Mouse (Mus musculus): ENCODE data around the gene Ppef2. TPM values are rescaled to one million over a fixed set of nuclear protein-coding genes. Genes with fewer than 3 reads are reported as not detected.

The Ppef2 gene
- polyA plus RNA-seq, 1 experiment from 2014 or later, result 0.68 TPM

- Histone ChIP-seq H3K9ac (ENCODE audit: low read depth, low read length) (no peak overlapping the region), H3K4me3 (ENCODE audit: low read length) (no peak overlapping the region), H3K9me3 (ENCODE audit: control insufficient read depth, low read length) (no peaks in the 10 kb centered on the region), H3K27me3 (replicated peaks; ENCODE audit: control insufficient read depth, insufficient read depth, low read length) (no peaks in the 10 kb centered on the region), H3K36me3 (ENCODE audit: control insufficient read depth, insufficient read depth, low read length) (no peaks in the 10 kb centered on the region), H3K4me1 (ENCODE audit: control insufficient read depth, insufficient read depth, low read depth, low read length) (no peaks in the 10 kb centered on the region), H3K4me2 (ENCODE audit: low read length) (no peak overlapping the region), H3K27ac (ENCODE audit: low read depth, low read length) (no peak overlapping the region)
- ATAC-seq, result no peak
- 83% methylated on average over 7 of the region's 7 CpGs for WGBS
These were observed 28.3 kb downstream of the Ppef2 start for GRCm38 (mm10) chr5:92227782-92228181.

GRCm38 (mm10) chr5:92220287-92220902 lies 35.7 kb downstream of the Ppef2 start:
- no peaks in the 10 kb centered on the region for H3K36me3 ChIP-seq (ENCODE audit: control insufficient read depth, insufficient read depth, low read length)
- no peak overlapping the region for H3K4me2 ChIP-seq (ENCODE audit: low read length)
- no peak for ATAC-seq
- WGBS, result 92% methylated on average over 8 of the region's 8 CpGs
- no peak overlapping the region for H3K9ac ChIP-seq (ENCODE audit: low read depth, low read length)
- no peak overlapping the region for H3K4me3 ChIP-seq (ENCODE audit: low read length)
- H3K27ac ChIP-seq (ENCODE audit: low read depth, low read length), result no peak overlapping the region
- no peaks in the 10 kb centered on the region for H3K27me3 ChIP-seq (replicated peaks; ENCODE audit: control insufficient read depth, insufficient read depth, low read length)
- H3K9me3 ChIP-seq (ENCODE audit: control insufficient read depth, low read length), result no peaks in the 10 kb centered on the region
- peaks cover 4% of the 10 kb centered on the region for H3K4me1 ChIP-seq (ENCODE audit: control insufficient read depth, insufficient read depth, low read depth, low read length)

- no peak; the same call in 1 of the 2 replicates for ATAC-seq
- H3K4me1 ChIP-seq (ENCODE audit: control insufficient read depth, insufficient read depth, low read depth, low read length), result peaks cover 4% of the 10 kb centered on the region
- H3K4me2 ChIP-seq (ENCODE audit: low read length), result no peak overlapping the region
- H3K9ac ChIP-seq (ENCODE audit: low read depth, low read length), result no peak overlapping the region
- no peaks in the 10 kb centered on the region for H3K27me3 ChIP-seq (replicated peaks; ENCODE audit: control insufficient read depth, insufficient read depth, low read length)
- H3K27ac ChIP-seq (ENCODE audit: low read depth, low read length), result no peak overlapping the region
- H3K9me3 ChIP-seq (ENCODE audit: control insufficient read depth, low read length), result no peaks in the 10 kb centered on the region
- 68% methylated on average over 6 of the region's 6 CpGs for WGBS
- no peak overlapping the region for H3K4me3 ChIP-seq (ENCODE audit: low read length)
- H3K36me3 ChIP-seq (ENCODE audit: control insufficient read depth, insufficient read depth, low read length), result no peaks in the 10 kb centered on the region
These were observed 36.3 kb downstream of the Ppef2 start for GRCm38 (mm10) chr5:92219826-92220225.

- Histone ChIP-seq H3K4me2 (ENCODE audit: low read length) (0 out of 2 replicates have a peak overlapping the region, but pooled peaks have one; percentile 13), H3K27ac (ENCODE audit: low read depth, low read length) (peak overlapping the region; percentile 65)
These were observed 36.9 kb downstream of the Ppef2 start for GRCm38 (mm10) chr5:92218915-92219793.

GRCm38 (mm10) chr5:92215308-92215707 lies 40.8 kb downstream of the Ppef2 start, which contains the start of gene U90926:
Gene U90926 (minus strand): TSS chr5:92215408.
- 96% methylated on average over 4 of the region's 4 CpGs for WGBS

More at GRCm38 (mm10) chr5:92218915-92219793, 36.9 kb downstream of the Ppef2 start:
- ATAC-seq, result peak; percentile 93
- Histone ChIP-seq H3K9me3 (ENCODE audit: control insufficient read depth, low read length) (no peaks in the 10 kb centered on the region), H3K27me3 (replicated peaks; ENCODE audit: control insufficient read depth, insufficient read depth, low read length) (no peaks in the 10 kb centered on the region), H3K36me3 (ENCODE audit: control insufficient read depth, insufficient read depth, low read length) (no peaks in the 10 kb centered on the region), H3K4me1 (ENCODE audit: control insufficient read depth, insufficient read depth, low read depth, low read length) (peaks cover 4% of the 10 kb centered on the region), H3K4me3 (ENCODE audit: low read length) (no peak overlapping the region), H3K9ac (ENCODE audit: low read depth, low read length) (no peak overlapping the region)
- 25% methylated on average over 17 of the region's 17 CpGs for WGBS

GRCm38 (mm10) chr5:92212231-92212630 lies 43.8 kb downstream of the Ppef2 start:
- WGBS, result 92% methylated on average over 4 of the region's 4 CpGs
- ATAC-seq, result no peak
- Histone ChIP-seq H3K27ac (ENCODE audit: low read depth, low read length) (no peak overlapping the region), H3K27me3 (replicated peaks; ENCODE audit: control insufficient read depth, insufficient read depth, low read length) (no peaks in the 10 kb centered on the region), H3K4me1 (ENCODE audit: control insufficient read depth, insufficient read depth, low read depth, low read length) (no peaks in the 10 kb centered on the region), H3K9me3 (ENCODE audit: control insufficient read depth, low read length) (no peaks in the 10 kb centered on the region), H3K4me2 (ENCODE audit: low read length) (no peak overlapping the region), H3K4me3 (ENCODE audit: low read length) (no peak overlapping the region), H3K9ac (ENCODE audit: low read depth, low read length) (no peak overlapping the region), H3K36me3 (ENCODE audit: control insufficient read depth, insufficient read depth, low read length) (no peaks in the 10 kb centered on the region)

More at GRCm38 (mm10) chr5:92215308-92215707, 40.8 kb downstream of the Ppef2 start, which contains the start of gene U90926:
- H3K36me3 ChIP-seq (ENCODE audit: control insufficient read depth, insufficient read depth, low read length), result no peaks in the 10 kb centered on the region
- ATAC-seq, result no peak
- H3K27me3 ChIP-seq (replicated peaks; ENCODE audit: control insufficient read depth, insufficient read depth, low read length), result no peaks in the 10 kb centered on the region
- no peak within 1 kb of the TSS for H3K4me3 ChIP-seq (ENCODE audit: low read length)
- no peak within 1 kb of the TSS for H3K4me2 ChIP-seq (ENCODE audit: low read length)
- no peak within 1 kb of the TSS for H3K27ac ChIP-seq (ENCODE audit: low read depth, low read length)
- no peak within 1 kb of the TSS for H3K9ac ChIP-seq (ENCODE audit: low read depth, low read length)
- peaks cover 4% of the 10 kb centered on the region for H3K4me1 ChIP-seq (ENCODE audit: control insufficient read depth, insufficient read depth, low read depth, low read length)
- no peaks in the 10 kb centered on the region for H3K9me3 ChIP-seq (ENCODE audit: control insufficient read depth, low read length)

GRCm38 (mm10) chr5:92210205-92210604 lies 45.9 kb downstream of the Ppef2 start:
- Histone ChIP-seq H3K27me3 (replicated peaks; ENCODE audit: control insufficient read depth, insufficient read depth, low read length) (no peaks in the 10 kb centered on the region), H3K9me3 (ENCODE audit: control insufficient read depth, low read length) (no peaks in the 10 kb centered on the region), H3K4me2 (ENCODE audit: low read length) (no peak overlapping the region), H3K36me3 (ENCODE audit: control insufficient read depth, insufficient read depth, low read length) (no peaks in the 10 kb centered on the region), H3K9ac (ENCODE audit: low read depth, low read length) (no peak overlapping the region), H3K4me1 (ENCODE audit: control insufficient read depth, insufficient read depth, low read depth, low read length) (no peaks in the 10 kb centered on the region), H3K4me3 (ENCODE audit: low read length) (no peak overlapping the region), H3K27ac (ENCODE audit: low read depth, low read length) (no peak overlapping the region)
- 77% methylated on average over 8 of the region's 8 CpGs for WGBS
- no peak for ATAC-seq

- H3K4me3 ChIP-seq (ENCODE audit: low read length), result no peak overlapping the region
- no peak overlapping the region for H3K4me2 ChIP-seq (ENCODE audit: low read length)
- H3K36me3 ChIP-seq (ENCODE audit: control insufficient read depth, insufficient read depth, low read length), result peaks cover 17% of the 10 kb centered on the region; the same call in 1 of the 2 replicates
- WGBS, result 97% methylated on average over 6 of the region's 6 CpGs
- ATAC-seq, result no peak
- H3K4me1 ChIP-seq (ENCODE audit: control insufficient read depth, insufficient read depth, low read depth, low read length), result no peaks in the 10 kb centered on the region
- H3K27me3 ChIP-seq (replicated peaks; ENCODE audit: control insufficient read depth, insufficient read depth, low read length), result no peaks in the 10 kb centered on the region
- H3K9ac ChIP-seq (ENCODE audit: low read depth, low read length), result no peak overlapping the region
- H3K9me3 ChIP-seq (ENCODE audit: control insufficient read depth, low read length), result no peaks in the 10 kb centered on the region
- H3K27ac ChIP-seq (ENCODE audit: low read depth, low read length), result no peak overlapping the region
These were observed 50.0 kb downstream of the Ppef2 start for GRCm38 (mm10) chr5:92206121-92206520.

- H3K27ac ChIP-seq (ENCODE audit: low read depth, low read length), result no peak overlapping the region
- peaks cover 19% of the 10 kb centered on the region; the same call in 1 of the 2 replicates for H3K36me3 ChIP-seq (ENCODE audit: control insufficient read depth, insufficient read depth, low read length)
- WGBS, result 85% methylated on average over 5 of the region's 5 CpGs
- H3K9ac ChIP-seq (ENCODE audit: low read depth, low read length), result no peak overlapping the region
- no peak overlapping the region for H3K4me2 ChIP-seq (ENCODE audit: low read length)
- H3K4me3 ChIP-seq (ENCODE audit: low read length), result no peak overlapping the region
- no peaks in the 10 kb centered on the region for H3K9me3 ChIP-seq (ENCODE audit: control insufficient read depth, low read length)
- H3K4me1 ChIP-seq (ENCODE audit: control insufficient read depth, insufficient read depth, low read depth, low read length), result no peaks in the 10 kb centered on the region
- H3K27me3 ChIP-seq (replicated peaks; ENCODE audit: control insufficient read depth, insufficient read depth, low read length), result no peaks in the 10 kb centered on the region
- no peak for ATAC-seq
These were observed 50.4 kb downstream of the Ppef2 start for GRCm38 (mm10) chr5:92205706-92206105.
